Mouse (Mus musculus) left cerebral cortex, adult 2 months (tissue): ENCODE data around the gene Rlbp1. TPM values are rescaled to one million over a fixed set of nuclear protein-coding genes. Genes with fewer than 3 reads are reported as not detected.

Experiments used
- DNase-seq, 2 experiments: peaks; one replicate each; pipeline ENCODE4 v3.0.0; 2021 to 2022; ENCODE audit warnings: low spot score in 2 of 2, mixed read lengths in 1 of 2; ENCODE audit errors: extremely low spot score in 1 of 2
- H3K27ac ChIP-seq: fragments of 200-600 bp; 2 replicates; pipeline ENCODE4 v1.8.1; 2022
- H3K4me3 ChIP-seq: fragments of 200-600 bp; 2 replicates; pipeline ENCODE4 v1.8.1; 2022
- CTCF ChIP-seq: fragments of 200-600 bp; IDR thresholded peaks from 2 replicates; pipeline ENCODE4 v1.8.1; 2022; ENCODE audit warnings: antibody characterized with exemption, mild to moderate bottlenecking, moderate library complexity
- intact Hi-C: fragments of 180-260 bp; cut with DNase I; formaldehyde crosslinking; loops from one replicate; pipeline ENCODE4 v1.15.1; 2025
- total RNA-seq, 2 experiments: library from RNA; stranded (reverse); gene quantifications; 2 replicates each; pipeline ENCODE4 v1.2.3; 2021

Gene Rlbp1
- total RNA-seq, 2 experiments from 2014 or later = 21.7 to 22.1 TPM

DNA sequence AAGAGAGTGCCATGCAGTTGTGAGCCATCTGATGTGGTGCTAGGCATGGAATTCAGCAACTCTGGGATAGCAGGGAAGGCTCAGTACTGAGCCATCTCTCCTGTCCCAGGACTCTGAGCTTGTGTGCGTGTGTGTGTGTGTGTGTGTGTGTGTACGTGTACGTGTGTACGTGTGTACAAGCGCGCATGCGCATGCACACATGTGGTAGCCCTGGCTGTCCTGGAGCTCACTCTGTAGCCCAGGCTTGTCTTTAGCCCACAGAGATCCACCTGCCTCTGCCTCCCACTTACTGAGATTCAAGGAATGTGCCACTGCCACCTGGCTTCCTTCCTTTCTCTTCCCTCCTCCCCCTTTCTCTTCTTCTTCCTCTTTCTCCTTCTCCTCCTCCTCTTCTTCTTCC lies 7.1 kb upstream of the Rlbp1 start:
- no peak for TF ChIP-seq CTCF
- no peak overlapping the region for H3K4me3 ChIP-seq
- H3K27ac ChIP-seq = no peak overlapping the region
- no peak for DNase-seq
- intact Hi-C loops = no loop called here

DNA sequence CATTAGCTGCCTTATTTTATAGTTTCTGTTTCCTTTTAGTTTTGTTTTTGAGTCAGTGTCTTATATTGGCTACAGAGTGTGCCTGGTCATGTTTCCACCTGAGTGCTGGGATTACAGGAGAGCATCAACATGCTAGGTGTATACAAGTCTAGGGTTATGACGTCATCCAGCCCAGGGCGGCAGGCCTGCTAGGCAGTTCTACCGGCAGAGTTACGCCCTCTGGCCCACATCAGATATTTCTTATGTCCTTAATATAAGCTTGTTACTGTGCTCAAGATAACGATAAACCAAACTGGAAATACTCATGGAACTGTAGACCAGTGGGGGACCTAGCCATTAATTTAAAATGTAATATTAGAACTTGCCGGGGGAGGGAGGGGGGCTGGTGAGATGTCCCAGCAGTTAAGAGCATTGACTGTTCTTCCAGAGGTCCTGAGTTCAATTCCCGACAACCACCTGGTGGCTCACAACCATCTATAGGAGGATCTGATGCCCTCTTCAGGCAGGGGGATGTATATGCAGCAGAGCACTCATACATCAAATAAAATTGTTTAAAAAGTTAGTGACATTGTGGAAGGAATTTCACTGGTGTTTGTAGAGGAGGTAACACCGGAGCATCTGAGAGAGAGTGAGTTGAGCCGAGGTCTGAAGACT lies 6.1 kb upstream of the Rlbp1 start:
- Histone ChIP-seq H3K27ac (no peak overlapping the region), H3K4me3 (no peak overlapping the region; the same call in 1 of the 2 replicates)
- peak; percentile 36 for TF ChIP-seq CTCF
- DNase-seq = no peak
- intact Hi-C loops = no loop called here

DNA sequence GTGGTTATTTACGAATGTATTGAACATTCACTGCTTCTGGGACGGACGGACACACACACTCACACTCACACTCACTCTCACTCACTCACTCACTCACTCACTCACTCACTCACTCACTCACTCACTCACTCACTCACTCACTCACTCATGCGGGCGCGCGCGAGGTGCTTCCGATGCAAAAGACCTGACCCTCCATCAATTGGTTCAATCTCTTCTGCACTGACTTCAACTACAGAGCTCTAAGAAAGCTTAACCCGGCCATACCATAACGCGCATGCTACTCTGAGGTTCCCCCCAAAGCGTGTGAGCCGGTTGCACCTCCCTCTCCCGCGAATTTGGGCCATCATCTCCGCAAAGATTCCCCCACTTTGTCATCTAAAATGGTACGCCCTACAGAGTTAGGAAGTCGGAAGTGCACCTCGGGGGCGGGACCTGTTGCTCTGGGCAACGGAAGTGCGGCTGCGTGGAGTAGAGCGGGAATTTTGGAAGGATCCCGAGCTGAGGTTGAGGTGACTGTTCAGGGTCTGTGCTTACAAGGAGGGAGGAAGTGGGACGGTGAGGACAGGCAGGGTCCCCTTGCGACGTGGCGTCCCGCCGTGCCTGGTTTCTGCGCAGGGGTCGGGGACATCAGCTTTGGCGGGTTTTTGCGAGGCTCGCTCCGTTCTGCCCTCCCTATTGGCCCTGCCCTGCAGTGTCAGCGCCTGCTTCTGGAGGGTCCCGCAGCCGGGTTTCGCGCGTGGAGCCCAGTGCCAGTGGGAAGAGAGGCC lies 5.2 kb upstream of the Rlbp1 start, which contains the start of gene Fanci:
Fanci (plus strand) TSS at position 47 of the 767 bp plus-strand sequence.
- DNase-seq = peak; percentile 94 to 95
- intact Hi-C loops = loop anchor here (1.0 kb wide), 1 partner anchor 74 kb away; the partner anchor contains the start of gene Polg
- Histone ChIP-seq H3K27ac (peak within 1 kb of the TSS; percentile 92), H3K4me3 (peak within 1 kb of the TSS; percentile 55)
- no peak for TF ChIP-seq CTCF

DNA sequence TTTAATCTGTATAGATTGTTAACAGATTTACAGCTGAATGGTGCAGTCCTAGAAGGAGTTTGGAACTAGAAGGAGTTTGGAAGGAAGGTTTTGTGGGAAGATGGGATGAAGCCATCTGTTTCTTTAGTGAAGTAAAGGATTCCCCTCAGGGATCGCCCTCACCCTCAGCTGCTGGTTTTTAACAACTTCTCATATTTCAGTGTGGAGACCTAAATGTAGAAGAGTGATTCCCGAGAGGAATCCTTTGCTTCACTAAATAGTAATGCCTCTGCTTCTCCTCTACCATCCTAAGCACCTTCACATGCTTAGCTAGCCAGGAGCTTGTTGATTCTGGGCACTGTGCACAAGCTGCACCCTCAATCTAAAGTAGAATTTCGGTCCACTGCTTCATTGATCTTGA lies 4.6 kb upstream of the Rlbp1 start:
- H3K4me3 ChIP-seq = peak overlapping the region; percentile 55
- intact Hi-C loops = loop anchor here (1.0 kb wide), 1 partner anchor 75 kb away; the partner anchor contains the start of gene Polg
- DNase-seq = no peak
- peak overlapping the region; percentile 59; the same call in 1 of the 2 replicates for H3K27ac ChIP-seq
- no peak for TF ChIP-seq CTCF

DNA sequence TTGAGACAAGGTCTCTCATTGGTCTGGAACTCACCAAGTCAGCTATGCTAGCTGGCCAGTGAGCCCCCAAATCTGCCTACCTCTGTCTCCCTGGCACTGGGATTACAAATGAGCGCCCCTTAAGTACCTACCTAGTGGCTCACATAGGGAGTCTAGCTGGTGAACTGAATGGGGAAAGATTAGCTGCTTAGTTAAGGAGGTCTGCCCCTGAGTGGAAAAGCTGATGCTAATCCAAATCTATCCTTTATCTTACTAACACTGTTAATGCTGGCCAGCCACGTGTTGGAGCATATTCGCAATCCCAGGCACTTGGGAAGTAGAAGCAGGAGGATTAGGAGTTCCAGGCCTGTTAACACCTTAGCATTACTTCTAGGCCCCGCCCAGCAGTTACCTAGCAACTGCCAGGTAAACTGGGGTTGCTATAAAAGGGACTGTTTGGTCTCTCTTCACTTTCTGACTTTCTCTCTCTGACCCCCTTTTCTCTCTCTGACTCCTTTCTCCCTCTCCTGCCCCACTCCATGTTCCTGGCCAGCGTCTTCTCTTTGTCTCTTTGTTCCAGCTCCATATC lies 3.4 kb upstream of the Rlbp1 start:
- Histone ChIP-seq H3K4me3 (no peak overlapping the region), H3K27ac (no peak overlapping the region)
- no peak for DNase-seq
- no peak for TF ChIP-seq CTCF
- intact Hi-C loops = no loop called here

DNA sequence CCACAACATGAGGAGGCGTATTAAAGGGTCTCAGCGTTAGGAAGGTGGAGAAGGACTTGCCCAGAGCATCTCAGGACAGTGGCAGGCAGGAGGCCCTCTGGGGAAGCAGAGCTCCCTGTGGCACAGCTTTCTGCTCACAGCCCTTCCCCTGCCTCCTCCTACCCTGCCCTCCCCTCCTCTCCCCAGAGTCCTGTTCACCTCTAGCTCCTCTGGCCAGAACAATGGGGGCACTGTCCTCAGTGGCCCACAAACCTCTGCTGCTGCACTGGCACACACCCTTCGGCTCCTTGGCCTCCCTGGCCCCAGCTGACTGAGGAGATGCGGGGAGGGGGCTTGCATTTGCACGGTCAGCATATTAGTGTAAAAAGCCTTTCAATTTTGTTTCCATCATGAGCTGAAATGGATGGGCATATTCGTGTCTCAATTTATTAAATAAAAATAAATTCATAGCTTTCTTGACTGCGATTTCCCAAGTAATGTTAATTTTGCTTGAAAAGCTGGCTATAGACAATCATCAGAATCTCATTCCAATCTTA lies 1.9 kb upstream of the Rlbp1 start:
- no peak overlapping the region for H3K27ac ChIP-seq
- DNase-seq = no peak

DNA sequence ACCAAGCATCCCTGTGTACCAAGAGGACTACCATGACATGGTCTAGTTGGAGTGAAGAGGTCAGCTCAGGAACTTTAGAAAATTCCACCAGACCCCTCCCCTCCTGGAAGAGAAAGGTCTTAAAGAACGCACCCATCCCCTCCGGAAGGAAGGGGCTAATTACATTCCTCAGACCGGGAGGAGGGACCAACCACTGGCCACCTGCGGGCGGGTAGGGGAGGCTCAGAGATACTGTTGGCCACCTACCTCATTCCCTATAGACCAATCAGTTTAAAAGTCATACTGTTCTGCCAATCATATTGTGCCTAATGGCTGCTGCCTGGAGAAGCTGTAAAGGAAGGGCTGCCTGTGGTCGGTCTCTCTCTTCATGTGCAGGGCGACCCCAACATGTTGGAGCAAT lies 1.1 kb upstream of the Rlbp1 start:
- no peak for TF ChIP-seq CTCF
- no peak for DNase-seq
- H3K4me3 ChIP-seq = no peak overlapping the region
- H3K27ac ChIP-seq = no peak overlapping the region
- intact Hi-C loops = no loop called here

More for the DNA sequence above, 1.9 kb upstream of the Rlbp1 start:
- no peak overlapping the region for H3K4me3 ChIP-seq
- no peak for TF ChIP-seq CTCF
- intact Hi-C loops = no loop called here

DNA sequence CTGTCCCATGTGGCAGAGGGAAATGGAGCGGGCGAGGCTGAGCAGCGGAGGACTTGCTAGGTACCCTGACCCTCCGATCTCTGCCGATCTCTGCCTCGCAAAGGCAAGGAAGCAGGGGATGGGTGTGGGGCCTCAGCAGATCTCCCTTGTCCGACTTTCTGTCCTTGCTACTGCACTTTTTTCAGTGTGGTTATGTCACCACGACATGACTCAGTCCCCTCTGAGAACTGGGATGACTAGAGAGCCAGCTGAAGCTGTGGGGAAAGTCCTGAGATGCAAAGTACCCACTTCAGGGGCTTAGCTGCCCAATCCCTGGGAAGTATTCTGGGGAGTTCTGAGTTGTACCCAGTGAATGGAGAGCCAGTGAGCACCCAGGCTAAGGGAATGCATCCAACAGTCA lies 292 bp upstream of the Rlbp1 start:
- DNase-seq = no peak
- Histone ChIP-seq H3K27ac (no peak overlapping the region), H3K4me3 (no peak overlapping the region)
- intact Hi-C loops = no loop called here
- no peak for TF ChIP-seq CTCF

DNA sequence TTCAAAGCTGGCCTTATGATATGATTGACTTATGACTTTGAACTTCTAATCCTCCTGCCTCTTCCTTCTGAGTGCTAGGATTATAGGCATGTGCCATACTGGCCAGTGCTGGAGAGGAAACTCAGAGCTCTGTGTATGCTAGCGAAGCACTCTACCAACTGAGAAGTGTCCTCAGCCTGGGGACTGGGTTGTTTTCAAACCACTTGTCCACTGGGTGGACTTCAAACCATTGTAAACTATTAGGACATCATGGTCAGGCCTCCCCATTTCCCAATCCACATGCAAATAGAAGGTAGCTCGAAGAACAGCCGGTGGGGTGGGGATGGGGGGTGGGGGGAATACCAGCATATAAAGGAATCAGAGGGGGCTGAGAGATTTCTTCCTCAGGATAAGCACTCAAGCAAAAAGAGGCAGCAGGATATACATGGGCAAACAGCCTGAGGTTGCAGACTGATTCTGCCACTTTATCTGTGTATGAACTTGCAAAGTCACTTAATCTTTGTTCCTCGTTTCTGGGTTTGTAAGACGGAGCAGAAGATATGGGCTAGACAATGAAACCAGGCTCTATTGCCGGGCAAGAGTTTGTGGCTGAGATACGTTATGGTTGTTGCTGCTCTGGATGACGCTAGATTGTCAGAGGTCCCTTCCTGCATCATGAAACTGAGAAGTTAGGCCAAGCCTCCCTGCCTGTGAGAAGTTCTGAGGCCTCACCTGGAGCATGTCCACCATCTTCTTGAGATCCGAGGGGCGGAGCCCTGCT lies 10.2 kb downstream of the Rlbp1 start:
- no peak for TF ChIP-seq CTCF
- intact Hi-C loops = no loop called here
- no peak for DNase-seq
- no peak overlapping the region for H3K4me3 ChIP-seq
- no peak overlapping the region for H3K27ac ChIP-seq

DNA sequence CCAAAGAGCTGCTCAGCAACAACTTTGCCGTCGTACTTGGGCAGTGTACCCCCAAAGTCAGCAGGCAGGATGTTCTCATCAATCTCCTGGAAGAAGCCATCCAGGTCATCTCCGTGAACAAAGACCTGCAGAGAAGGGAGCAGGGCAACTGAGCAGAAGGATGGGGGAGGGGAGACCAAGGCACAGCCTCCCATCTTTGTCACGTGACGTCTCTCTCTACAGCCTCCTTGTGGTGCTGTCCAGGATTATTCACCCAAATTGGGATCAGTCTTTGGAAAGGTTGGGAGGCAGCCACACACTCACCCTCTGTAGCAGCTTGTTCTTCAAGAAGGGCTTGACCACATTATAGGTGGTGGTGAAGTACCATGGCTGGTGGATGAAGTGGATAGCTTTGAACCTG lies 11.3 kb downstream of the Rlbp1 start:
- DNase-seq = no peak
- H3K4me3 ChIP-seq = no peak overlapping the region
- no peak overlapping the region for H3K27ac ChIP-seq
- TF ChIP-seq CTCF = no peak
- intact Hi-C loops = no loop called here

DNA sequence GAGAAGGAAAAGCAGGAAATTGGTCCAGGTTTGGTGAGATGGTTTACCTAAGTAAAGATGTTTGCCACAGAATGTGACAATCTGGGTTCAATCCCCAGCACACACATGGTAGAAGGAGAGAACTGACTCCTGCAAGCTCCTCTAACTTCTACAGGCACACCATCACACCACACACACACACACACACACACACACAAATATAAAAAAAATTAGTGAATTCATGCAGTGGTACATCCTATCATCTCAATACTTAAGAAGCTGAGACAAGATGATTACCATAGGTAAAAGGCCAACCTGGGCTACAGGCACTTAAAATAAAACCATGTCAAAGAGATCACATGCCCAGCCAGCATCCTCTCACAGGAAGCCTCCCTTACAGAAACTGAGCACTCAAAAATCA lies 12.8 kb downstream of the Rlbp1 start:
- H3K4me3 ChIP-seq = no peak overlapping the region
- DNase-seq = no peak
- intact Hi-C loops = loop anchor here (5.0 kb wide), 1 partner anchor 223 kb away; no protein-coding TSS in a partner anchor
- H3K27ac ChIP-seq = no peak overlapping the region
- no peak for TF ChIP-seq CTCF
